Mouse (Mus musculus): ENCODE data around the gene Stat6.

Stat6 gene

GRCm38 (mm10) chr10:127642772-127643552 lies at the start of gene Stat6:
TSS of gene Stat6 (plus strand) at chr10:127642986.
- DNase-seq (ENCODE audit: low read depth, low spot score): peak; percentile 80

DNA sequence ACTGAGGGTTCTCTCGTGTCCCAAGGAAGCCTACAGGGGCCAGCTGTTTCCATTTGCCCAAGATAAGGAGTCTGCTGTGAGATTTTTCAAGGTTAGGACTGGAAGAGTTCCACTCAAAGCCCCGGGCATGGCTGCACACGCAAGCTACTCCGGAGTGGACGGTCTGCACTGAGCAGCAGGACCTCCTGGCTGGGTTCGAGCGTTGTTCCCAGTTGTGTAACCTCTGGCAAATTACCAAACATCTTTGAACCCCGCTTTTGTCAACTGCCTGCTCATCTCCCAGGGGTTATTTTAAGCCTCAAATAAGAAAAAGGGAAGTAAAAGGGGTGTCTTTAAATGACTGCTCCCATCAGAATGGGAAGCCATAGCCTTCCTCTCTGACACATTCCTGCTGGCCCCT lies 48.4 kb upstream of the Stat6 start:
- no peak for DNase-seq (ENCODE audit: low read depth, low spot score)

DNA sequence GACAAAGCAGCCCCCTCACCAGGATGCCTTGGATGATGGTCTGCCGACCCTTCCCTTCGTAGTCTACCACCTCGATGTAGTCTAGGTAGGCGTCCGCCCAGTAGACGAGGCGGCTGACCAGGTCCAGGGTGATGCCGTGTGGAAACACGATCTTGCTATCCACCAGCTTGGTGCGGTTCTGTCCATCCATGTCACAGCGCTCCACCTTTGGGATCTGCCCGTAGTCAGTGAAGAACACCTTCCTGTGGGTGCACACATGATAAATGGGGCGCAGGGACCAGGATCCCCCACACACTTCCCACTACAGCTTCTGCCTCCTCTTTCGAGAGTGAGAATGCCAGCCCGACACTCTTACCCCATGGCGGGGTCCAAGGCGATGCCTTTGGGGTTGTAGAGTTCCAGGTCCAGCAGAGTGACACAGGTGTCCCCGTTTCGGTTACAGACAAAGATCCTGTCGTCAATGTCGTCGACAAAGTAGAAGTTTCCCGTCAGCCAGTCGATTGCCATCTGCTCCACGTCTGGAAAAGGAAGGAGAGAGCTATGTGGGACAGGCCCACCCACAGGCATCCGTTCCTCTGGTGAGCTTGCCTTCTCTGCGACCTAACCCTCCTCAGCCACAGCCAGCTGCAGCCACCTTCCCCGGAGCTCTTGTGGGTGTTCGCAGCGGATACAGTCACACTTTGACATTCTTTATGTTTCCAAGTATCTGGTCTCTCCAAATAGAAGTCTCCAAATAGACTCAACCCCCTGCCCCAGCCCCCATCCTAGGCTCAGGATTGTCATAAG lies 47.7 kb upstream of the Stat6 start:
- no peak for DNase-seq (ENCODE audit: low read depth, low spot score)

DNA sequence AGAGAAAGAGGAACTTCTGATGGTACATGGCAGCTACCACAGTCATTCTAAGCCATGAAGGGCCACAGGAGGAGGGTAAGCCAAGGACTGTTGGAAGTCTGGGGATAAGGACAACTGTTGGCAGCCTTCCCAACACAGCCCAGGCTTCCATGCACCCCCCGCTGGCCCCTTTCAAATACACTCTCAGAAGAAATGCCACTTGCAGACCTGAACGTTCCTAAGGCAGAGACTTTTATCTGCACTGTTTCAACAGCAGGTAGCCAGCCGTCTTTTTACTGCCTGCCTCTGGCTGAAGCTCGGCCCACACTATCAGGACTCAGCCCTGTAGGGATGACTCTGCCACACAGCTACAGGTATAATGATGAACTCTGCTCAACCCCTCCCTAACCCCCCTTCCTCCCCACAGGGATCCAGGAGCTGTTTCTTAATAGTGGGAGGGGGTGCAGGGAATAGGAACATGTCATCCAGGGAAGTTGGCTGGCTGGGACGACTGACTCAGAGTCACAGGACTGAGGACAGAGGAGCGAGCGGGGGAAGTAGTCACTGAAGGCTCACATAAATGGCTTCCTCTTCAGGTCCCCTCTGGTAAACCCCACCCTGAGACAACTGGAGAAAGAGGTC lies 46.4 kb upstream of the Stat6 start:
- DNase-seq (ENCODE audit: low read depth, low spot score): peak; percentile 67

DNA sequence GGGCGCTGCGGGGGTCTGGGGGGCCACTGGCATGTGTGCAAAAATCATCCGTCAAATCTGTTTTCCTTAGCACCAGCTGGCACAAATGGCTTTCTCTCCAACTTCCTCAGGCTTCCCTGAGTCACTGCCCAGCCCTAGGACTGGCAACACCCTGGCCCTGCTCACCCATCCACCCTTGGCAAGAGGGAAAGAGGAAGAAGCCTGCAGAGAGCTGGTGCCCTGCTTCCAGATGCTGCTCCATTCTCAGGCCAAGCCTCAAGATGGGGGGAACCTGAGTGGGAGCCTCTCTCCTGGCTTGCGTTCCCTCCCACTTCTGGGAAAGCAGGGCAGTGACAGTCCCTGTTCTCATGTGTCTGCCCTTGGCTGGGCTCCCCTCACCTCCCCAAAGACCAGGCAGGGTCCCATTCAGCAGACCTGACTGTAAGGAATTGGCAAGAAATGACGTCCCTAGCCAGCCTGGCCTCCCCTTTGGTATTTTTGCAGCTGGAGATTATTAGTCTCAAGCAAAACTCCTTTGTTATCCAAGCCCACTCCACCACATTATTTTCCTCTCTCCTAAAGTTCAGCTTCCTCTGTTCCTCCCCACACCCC lies 45.4 kb upstream of the Stat6 start:
- DNase-seq (ENCODE audit: low read depth, low spot score): no peak

DNA sequence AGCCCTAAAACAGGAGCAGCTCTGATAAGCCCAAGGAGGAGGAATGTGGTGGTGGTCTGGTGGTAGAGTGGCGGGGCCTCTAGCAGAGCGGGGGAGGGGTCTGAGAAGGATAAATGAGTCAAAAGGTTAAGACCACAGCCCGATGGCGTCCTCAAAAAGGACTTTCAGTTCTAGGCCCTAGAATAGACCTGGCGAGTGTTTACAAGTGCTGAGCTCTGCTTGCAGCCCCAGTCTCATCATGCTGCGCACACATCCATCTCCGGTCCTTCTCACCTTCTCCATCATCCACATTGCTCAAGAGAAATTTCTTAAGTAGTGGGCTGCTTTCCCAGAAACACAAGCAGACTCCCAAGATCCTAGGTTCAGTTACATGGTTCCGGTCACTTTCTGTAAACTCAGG lies 44.2 kb upstream of the Stat6 start:
- DNase-seq (ENCODE audit: low read depth, low spot score): no peak

DNA sequence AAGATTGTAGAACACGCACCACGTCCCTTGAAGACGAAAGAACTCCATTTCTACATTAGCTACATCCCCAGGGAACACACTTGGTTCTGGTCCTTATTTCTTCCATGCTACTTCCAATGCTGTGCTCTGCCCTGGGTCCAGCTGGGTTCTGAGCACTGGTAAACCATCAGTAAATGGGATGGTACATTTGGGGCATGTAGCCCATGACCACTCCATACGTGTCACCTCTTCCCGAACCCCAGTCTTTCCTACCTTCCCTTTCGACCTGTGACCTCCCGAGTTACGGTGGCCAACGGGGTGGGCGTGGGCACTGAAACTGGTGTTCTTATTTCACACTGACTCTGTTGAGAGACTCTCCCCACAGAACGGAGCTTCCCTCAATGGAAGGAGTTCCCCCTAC lies 43.5 kb upstream of the Stat6 start:
- DNase-seq (ENCODE audit: low read depth, low spot score): no peak

DNA sequence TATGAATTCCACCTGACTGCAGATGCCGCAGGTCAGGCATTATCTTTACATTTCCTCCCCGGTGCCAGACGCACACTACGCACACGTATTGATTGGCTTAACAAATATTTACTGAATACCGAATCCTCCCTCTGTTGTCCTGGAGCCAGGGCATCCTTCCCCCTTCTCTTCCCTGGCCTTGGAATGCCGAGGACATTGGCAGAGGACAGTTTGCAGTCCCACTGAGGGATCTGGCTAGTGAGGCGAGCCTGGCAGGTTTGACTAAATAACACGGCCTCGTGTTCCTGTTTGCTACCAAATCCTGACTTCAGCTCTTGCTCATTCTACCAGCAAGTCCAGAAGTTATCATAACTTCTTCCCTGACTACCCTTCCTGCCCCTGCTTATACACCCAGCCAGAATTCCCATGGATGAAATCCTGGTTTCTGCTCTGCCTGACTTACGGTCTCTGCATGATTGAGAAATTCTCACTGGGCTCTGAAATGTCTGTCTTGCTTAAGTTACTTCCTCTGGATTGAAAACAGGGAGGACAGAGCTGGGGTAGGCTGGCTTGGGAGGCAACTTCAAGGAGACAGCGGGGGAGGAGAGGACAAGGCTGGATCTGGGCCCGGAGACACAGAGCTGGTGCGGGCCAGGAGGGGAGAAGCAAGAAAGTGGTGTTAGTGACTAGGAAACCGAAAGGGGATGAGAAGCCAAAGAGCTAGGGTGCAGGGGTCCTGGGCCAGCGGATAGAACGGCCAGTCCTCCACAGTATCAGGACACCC lies 42.8 kb upstream of the Stat6 start:
- peak; percentile 88 for DNase-seq (ENCODE audit: low read depth, low spot score)

GRCm38 (mm10) chr10:127602194-127602593 lies 40.6 kb upstream of the Stat6 start:
- no peak for DNase-seq (ENCODE audit: low read depth, low spot score)

DNA sequence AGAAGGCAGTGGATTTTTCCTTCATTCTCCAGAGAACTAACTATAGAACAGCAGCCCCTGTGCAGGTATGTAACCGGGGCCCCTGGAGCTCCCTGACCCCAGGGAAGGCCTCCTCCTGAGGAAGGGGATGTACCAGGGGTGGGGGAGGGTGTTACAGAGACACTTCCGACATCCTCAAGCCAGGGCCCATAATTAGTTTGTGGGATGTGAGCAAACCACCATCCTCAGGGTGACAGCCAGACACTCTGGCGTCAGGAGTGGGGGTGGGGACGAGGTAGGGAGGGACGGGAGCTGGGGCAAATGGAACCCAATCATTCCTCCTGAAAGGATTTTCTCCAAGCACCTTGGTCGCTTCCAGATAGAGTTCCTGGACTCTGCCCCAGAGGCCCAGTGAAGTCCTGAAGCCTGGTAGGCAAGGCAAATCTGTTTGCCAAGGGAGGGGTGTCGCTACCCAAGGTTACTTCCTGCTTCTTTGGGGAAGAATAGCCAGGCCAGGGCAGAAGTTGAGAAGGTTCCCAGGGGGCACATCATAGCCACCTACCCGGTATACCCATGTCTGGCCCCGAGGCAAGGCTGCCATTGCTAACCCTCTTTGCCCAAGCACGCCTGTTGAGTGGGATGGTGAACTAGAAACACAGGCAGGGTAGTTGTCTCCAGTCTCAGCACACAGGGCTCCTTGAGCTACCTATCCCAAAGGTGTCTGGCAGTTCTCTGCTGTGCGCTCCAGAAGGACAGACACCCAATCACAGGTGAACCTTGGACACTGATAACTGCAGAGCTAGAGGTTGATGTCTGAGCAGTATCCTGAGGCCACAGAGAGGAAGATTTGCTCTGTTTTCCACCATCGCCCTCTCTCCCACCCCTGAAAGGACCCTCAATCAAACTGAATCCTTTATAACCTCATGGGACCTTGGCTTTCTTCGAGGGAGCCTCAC lies 39.1 kb upstream of the Stat6 start:
- no peak for DNase-seq (ENCODE audit: low read depth, low spot score)

- DNase-seq (ENCODE audit: low read depth, low spot score): peak; percentile 71
Observed at GRCm38 (mm10) chr10:127604465-127605250, 38.1 kb upstream of the Stat6 start.

DNA sequence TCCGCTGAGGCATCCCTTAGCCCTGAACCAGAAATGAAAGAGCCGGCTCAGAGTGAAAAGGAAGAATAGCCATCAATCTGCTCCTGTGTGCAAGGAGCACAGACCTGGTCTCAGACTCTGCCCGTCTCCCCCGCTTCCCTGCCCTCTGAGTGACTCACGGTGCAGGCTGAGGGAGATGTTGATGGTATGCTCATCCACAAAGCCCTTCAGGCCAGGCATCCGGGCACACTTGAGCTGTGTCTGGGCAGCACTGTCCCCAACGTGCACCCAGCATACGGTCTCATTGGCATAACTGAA lies 37.6 kb upstream of the Stat6 start:
- no peak for DNase-seq (ENCODE audit: low read depth, low spot score)

- no peak for DNase-seq (ENCODE audit: low read depth, low spot score)
Observed at GRCm38 (mm10) chr10:127605756-127606155, 37.0 kb upstream of the Stat6 start.

DNA sequence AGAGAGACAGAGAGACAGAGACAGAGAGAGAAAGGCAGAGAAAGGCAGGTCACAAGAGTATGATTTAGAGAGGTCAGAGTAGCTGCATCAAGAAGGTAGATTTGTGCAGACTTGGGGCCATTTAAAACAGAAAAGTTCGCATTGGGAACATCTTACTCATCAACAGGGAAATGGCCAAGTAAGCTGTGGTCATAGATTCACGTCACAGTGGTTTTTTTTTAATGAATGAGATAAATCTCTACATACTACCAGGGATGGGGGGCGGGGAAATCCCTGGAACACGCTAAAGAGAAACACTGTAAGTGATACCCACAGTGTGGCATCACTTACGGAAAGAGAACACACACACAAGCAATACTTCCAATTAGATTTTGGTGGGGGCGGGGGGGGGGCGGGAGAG lies 35.7 kb upstream of the Stat6 start:
- no peak for DNase-seq (ENCODE audit: low read depth, low spot score)

- DNase-seq (ENCODE audit: low read depth, low spot score): no peak
Observed at GRCm38 (mm10) chr10:127609415-127610065, 33.2 kb upstream of the Stat6 start.

- no peak for DNase-seq (ENCODE audit: low read depth, low spot score)
Observed at GRCm38 (mm10) chr10:127610066-127610415, 32.7 kb upstream of the Stat6 start.

GRCm38 (mm10) chr10:127612079-127612775 lies 30.6 kb upstream of the Stat6 start:
- DNase-seq (ENCODE audit: low read depth, low spot score): no peak

DNA sequence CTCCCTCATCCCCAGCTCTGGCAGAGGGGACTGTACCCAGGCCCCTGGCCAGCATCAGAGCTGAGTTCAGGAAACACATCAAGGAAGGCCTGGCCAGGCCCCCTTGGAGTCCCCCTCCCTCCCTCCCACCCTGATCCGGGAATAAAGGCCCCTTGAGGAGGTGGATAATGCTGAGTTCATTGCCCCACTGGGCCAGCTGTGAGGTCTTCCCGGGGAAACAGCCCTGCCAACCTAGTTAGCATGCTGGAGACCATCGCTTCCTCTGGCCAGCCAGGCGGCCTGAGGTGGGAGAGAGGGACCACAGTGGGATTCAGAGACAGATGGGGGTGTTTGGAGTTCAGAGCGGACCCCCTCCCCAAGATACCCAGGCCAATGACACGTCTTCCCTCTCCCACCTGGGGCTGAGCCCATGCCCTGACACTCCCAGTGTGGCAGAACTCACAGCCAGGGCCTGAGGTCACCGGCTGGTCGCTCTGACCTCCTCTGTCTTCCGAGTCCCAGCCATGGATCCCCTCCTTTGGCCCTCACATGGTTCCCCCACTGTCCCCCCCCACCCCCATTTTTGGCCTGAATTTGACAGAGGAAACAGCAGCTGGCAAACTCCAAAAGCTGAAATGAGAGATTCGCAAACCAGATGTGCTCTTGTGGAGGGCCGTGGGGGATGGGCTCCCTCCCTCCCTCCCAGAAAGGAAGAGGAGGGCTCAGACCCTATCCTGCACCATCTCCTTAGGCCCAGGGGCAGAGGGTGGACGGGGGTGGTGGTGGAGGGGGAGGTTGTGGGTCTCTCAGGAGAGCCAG lies 28.4 kb upstream of the Stat6 start:
- DNase-seq (ENCODE audit: low read depth, low spot score): no peak
